Mouse (Mus musculus) bone marrow, adult 2 months (tissue): Measurements from ENCODE around the gene Gm49366. TPM values are rescaled to one million over a fixed set of nuclear protein-coding genes. Genes with fewer than 3 reads are reported as not detected.
"Not testable (repeated sequence)": the region's sequence is repeated elsewhere in the genome, so short reads cannot be mapped to it uniquely, and the experiment has no call there.

ENCODE experiments used
- H3K27ac ChIP-seq: fragments of 200-500 bp; 2 replicates; pipeline ENCODE4 v1.5.1; 2012; ENCODE audit warnings: low read depth, mild to moderate bottlenecking, control low read depth, inconsistent platforms, low read length; ENCODE audit not compliant: control insufficient read depth, poor library complexity, insufficient read depth
- H3K4me1 ChIP-seq: fragments of 200-500 bp; 2 replicates; pipeline ENCODE4 v1.6.1; 2011; ENCODE audit warnings: low read length; ENCODE audit not compliant: control insufficient read depth, insufficient read depth
- H3K4me3 ChIP-seq: fragments of 200-500 bp; replicated peaks from 2 replicates; pipeline ENCODE3; 2011; ENCODE audit warnings: mild to moderate bottlenecking, low read depth, low read length, control low read depth; ENCODE audit not compliant: control insufficient read depth
- CTCF ChIP-seq: fragments of 200-500 bp; IDR thresholded peaks from 2 replicates; pipeline ENCODE4 v1.5.1; 2011; ENCODE audit warnings: low read length, control low read depth; ENCODE audit not compliant: control insufficient read depth, insufficient read depth
- POLR2A ChIP-seq: fragments of 200-500 bp; IDR thresholded peaks from 2 replicates; pipeline ENCODE4 v1.6.1; 2011; ENCODE audit warnings: low read depth, mild to moderate bottlenecking, control low read depth, low read length, borderline replicate concordance; ENCODE audit not compliant: control insufficient read depth
- WGBS: fragments of 180-500 bp; shearing (Covaris S2); methylation state at CpG from one replicate; pipeline ENCODE4 v1.1.7; 2018; 5-methylcytosine and 5-hydroxymethylcytosine counted together
- polyA plus RNA-seq: library from polyadenylated mRNA; stranded (reverse); fragments of >200 nt; gene quantifications from 2 replicates; pipeline ENCODE4 v1.2.4, GENCODE M21; 2011; ENCODE audit warnings: low replicate concordance; ENCODE audit not compliant: missing spikeins, insufficient read depth, insufficient read length

The Gm49366 gene
- polyA plus RNA-seq, 1 experiment = not detected

DNA sequence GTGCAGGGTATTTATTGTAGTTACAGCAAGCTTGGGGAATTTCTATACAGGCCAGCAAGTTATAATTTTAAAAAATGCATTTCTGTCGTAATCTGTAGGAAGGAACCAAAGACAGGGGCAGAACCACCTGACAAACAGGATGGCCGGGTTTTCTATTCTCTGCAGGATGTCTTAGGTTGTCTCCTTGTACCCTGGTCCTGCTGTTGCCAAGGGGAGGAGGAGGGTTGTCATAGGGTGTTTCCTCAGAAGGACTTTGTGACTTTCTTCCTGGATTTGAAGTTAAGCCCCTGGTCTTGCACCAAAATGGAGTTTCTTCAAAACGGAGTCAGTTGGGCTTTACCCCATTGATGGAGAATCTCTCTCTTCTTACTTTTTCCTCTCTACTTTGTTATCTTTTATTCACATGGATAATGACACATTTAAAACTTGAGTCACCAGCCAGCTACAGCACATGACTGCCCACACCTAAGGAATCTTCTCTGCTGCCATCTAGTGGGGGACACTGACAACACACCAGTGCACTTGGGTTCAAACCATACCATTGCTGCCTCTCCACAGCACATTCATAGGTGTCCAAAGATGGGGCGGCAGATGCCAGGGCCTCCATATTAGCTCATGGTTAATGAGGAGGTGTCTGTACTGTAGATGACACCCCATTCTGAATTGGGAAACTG, 7.9 kb upstream of the Gm49366 start:
- 34% methylated on average over 4 of the region's 4 CpGs for WGBS
- Histone ChIP-seq H3K4me1 (no peaks in the 10 kb centered on the region), H3K27ac (no peak overlapping the region), H3K4me3 (no peak overlapping the region)
- TF ChIP-seq CTCF = peak; percentile 94
- TF ChIP-seq POLR2A = no peak

DNA sequence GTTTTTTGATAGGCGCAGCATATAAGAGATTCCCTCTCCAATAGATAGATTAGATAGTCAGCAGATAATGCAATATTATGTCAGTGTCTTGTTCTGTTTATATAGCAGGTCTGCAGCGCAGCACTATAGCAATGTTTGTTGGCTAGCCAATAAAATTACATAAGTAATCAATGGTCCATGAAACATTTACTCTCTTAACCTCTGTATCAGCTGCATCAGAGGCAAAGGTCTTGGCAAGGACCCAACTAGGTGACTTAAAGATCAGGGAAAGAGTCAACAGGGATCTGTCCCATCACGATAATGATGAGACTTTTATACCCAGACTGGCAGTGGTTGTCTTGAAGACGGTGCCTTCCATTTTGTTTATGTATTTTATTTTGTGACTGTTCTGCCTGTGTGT, 5.9 kb upstream of the Gm49366 start:
- 86% methylated on average over 4 of the region's 4 CpGs for WGBS
- Histone ChIP-seq H3K27ac (no peak overlapping the region), H3K4me1 (no peaks in the 10 kb centered on the region), H3K4me3 (no peak overlapping the region)
- TF ChIP-seq POLR2A (no peak), CTCF (no peak)

- not testable (repeated sequence) for H3K27ac ChIP-seq, H3K4me3 ChIP-seq, H3K4me1 ChIP-seq
- 41% methylated on average over 2 of the region's 2 CpGs for WGBS
Measured at GRCm38 (mm10) chr12:84033302-84033701, 5.4 kb upstream of the Gm49366 start.

- H3K27ac ChIP-seq = no peak overlapping the region
- H3K4me1 ChIP-seq = no peaks in the 10 kb centered on the region
- 7% methylated on average over 4 of the region's 4 CpGs for WGBS
- H3K4me3 ChIP-seq = no peak overlapping the region
- TF ChIP-seq CTCF = no peak
- TF ChIP-seq POLR2A = no peak
Measured at GRCm38 (mm10) chr12:84034108-84034507, 4.6 kb upstream of the Gm49366 start.

DNA sequence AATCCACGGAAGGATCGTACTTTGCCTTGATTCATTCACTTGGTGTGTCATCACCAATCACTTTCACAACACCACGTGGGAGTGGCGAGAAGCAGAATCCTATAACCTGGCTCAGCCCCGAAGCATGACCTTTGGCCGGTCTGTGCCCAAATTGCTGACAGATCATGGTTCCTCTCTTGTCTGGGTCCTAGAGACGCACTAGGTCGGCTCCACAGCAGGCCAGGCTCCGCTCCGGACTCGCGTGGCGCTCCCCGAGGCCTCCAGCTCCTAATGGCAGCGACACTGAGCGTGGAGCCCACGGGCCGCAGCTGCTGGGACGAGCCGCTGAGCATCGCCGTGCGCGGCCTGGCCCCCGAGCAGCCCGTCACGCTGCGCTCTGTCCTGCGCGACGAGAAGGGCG, 494 bp upstream of the Gm49366 start, which contains the start of gene Acot4:
TSS of gene Acot4 (plus strand) at position 139 of the 400 bp plus-strand sequence.
- H3K4me1 ChIP-seq, H3K27ac ChIP-seq: not testable (repeated sequence)
- WGBS = 20% methylated on average over 32 of the region's 32 CpGs
- H3K4me3 ChIP-seq = peak within 1 kb of the TSS; percentile 15

DNA sequence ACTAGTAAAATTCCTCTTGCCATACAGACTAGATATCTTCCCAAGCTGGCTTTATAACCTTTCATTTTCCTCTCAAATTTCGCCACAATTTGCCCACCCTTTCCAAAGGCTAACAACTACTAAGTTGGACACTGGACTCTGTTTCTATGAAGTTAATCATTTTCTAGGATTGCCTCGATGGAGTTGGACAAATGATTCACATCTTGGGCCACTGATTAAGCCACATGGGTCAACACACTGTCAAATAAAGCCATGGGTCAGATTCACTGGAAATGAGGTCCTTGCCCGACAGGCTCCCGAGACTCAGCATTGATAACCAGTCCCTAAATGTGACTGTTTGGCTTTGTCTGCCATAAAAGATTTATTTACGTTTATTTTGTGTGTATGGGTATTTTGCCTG, 3.5 kb downstream of the Gm49366 start:
- Histone ChIP-seq H3K4me3 (no peak overlapping the region), H3K27ac (no peak overlapping the region), H3K4me1 (no peaks in the 10 kb centered on the region)
- TF ChIP-seq POLR2A = no peak
- no peak for TF ChIP-seq CTCF
- 78% methylated on average over 5 of the region's 5 CpGs for WGBS

DNA sequence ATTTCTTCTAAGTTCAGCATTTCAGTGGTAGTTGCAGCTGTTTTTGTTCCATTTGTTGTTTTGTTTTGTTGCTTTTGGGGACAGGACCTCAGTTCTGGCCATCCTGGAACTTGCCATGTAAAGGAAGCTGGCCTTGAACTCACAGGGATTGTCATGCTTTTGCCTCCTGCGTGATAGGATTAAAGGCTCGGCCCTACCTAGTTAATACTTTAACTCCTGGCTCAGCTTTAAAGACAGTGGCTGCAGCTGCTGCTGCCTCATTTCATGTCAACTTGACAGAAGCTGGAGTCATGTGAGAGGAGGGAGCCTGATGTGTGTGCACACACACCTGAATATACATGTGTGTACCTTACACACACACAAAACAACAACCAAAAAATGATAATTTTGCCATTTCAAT, 5.3 kb downstream of the Gm49366 start:
- TF ChIP-seq CTCF (no peak), POLR2A (no peak)
- Histone ChIP-seq H3K27ac (no peak overlapping the region), H3K4me3 (no peak overlapping the region), H3K4me1 (no peaks in the 10 kb centered on the region)
- 82% methylated on average over 2 of the region's 2 CpGs for whole genome bisulfite sequencing

DNA sequence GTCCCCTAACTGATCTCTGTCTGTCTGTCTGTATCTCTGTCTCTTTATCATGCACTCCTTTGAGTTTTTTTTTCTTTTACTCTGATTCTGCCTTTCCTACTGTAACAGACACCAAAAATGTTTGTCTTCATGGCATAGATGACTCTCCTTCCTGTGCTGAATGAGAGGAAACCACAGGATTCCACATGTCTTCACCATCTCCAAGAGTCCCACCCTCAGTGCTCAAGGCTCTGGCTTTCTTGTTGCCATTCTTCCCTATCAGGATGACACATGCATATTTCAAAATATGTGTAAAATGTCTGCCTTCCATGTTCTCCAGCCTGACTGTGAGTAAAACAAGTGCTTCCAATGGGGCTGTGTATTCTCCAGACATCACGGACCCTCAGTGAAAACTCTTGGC, 8.2 kb downstream of the Gm49366 start:
- H3K4me3 ChIP-seq = no peak overlapping the region
- 85% methylated on average over 1 of the region's 1 CpGs for WGBS
- H3K27ac ChIP-seq = no peak overlapping the region
- H3K4me1 ChIP-seq = no peaks in the 10 kb centered on the region
- no peak for TF ChIP-seq CTCF
- TF ChIP-seq POLR2A = no peak

- WGBS = 82% methylated on average over 5 of the region's 5 CpGs
- H3K4me3 ChIP-seq, H3K4me1 ChIP-seq, H3K27ac ChIP-seq: not testable (repeated sequence)
Measured at GRCm38 (mm10) chr12:84050744-84051143, 12.0 kb downstream of the Gm49366 start.
